ENCODE assay signal across 13 mouse cellular contexts in the genomic region with DNA sequence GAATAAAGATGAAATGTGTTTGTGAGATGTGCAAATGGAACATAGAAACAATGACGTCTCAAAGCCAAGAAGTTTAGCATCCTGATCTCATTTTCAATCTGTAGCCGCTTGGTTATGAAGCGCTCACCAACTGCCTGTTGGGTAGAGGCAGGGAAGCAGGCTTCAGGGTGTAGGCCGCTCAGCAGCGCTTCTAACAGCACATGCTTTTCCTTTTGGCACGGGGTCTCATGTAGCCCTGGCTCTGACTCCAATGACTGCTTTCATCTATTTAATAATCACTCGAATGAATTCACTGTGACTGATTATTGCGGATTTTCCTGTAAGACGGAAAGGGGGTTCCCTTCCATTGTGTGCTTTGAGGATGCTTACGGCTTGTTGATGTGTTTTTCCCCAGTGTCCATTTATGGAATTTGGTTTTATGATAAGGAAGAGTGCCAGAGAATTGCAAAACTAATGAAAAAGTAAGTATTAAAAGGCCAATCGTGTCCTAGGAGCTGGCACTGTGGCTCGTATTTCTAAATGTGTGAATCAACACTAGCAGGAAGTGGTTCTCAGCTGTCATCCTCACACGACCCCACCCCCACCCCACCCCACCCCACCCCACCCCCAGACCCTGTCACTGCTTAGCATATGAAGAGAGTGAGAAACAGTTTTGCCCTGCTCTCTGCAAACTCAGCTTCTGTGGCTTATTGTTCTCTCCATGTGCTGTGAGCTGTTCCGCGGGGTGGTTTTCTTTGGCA. TPM values are rescaled to one million over a fixed set of nuclear protein-coding genes. Genes with fewer than 3 reads are reported as not detected.
DNase-seq lines count a peak whose midpoint lies in the region; ATAC-seq lines count a peak whose summit lies in the region.
"Had no signal": no experiment of that assay in that cellular context is flagged by ENCODE, and none has a peak within 500 bp of the region (broad histone marks: within the 10 kb centered on the region; RNA-seq: fewer than 3 reads in every experiment).

No protein-coding gene starts in this region.

- DNase-seq in heart, adult 11 months, result peak; percentile 91
- DNase-seq in heart, postnatal 10 days, result no peak
- peak; percentile 23 for DNase-seq in lung, postnatal 10 days
- DNase-seq in lung, postnatal 4 days, result no peak
- DNase-seq in naive thymus-derived CD4-positive, alpha-beta T cell, adult 2 months (ENCODE audit: low read depth), result peak; percentile 25
- no peak for DNase-seq in frontal cortex, postnatal 14 days (ENCODE audit: low spot score in 2 of 2)
- DNase-seq: adrenal gland, adult 8-10 months; kidney, postnatal 25 days; retina, postnatal 1 day had no signal

- peaks cover 41% of the 10 kb centered on the region for H3K4me1 ChIP-seq in forebrain, embryonic 15.5 days
- H3K4me1 ChIP-seq: liver, embryonic 15.5 days had no signal

- peak; percentile 89 for ATAC-seq in forebrain, embryonic 15.5 days (replicated peaks)
- no peak for ATAC-seq in erythroid progenitor cell, adult 5-6 weeks (replicated peaks; ENCODE audit: low FRiP score, poor library complexity, severe bottlenecking)

- H3K27ac ChIP-seq in forebrain, embryonic 15.5 days (replicated peaks), result peak overlapping the region; percentile 74
- H3K27ac ChIP-seq: liver, embryonic 15.5 days had no signal

- H3K9ac ChIP-seq in forebrain, embryonic 15.5 days (replicated peaks), result no peak overlapping the region
- H3K9ac ChIP-seq: liver, embryonic 15.5 days had no signal

- intact Hi-C loops in heart, postnatal 10 days (cut with DNase I), result loop anchor here (5.0 kb wide), 1 partner anchor 66 kb away; no protein-coding TSS in a partner anchor

- H3K9me3 ChIP-seq in forebrain, embryonic 15.5 days, result no peaks in the 10 kb centered on the region
- H3K9me3 ChIP-seq: liver, embryonic 15.5 days had no signal

- no peak overlapping the region for H3K4me3 ChIP-seq in forebrain, embryonic 15.5 days
- H3K4me3 ChIP-seq: liver, embryonic 15.5 days had no signal

- peaks cover 23% of the 10 kb centered on the region for H3K36me3 ChIP-seq in forebrain, embryonic 15.5 days

- no peak overlapping the region; the same call in 1 of the 2 replicates for H3K4me2 ChIP-seq in forebrain, embryonic 15.5 days (replicated peaks)
- H3K4me2 ChIP-seq: liver, embryonic 15.5 days had no signal

- no peaks in the 10 kb centered on the region for H3K27me3 ChIP-seq in forebrain, embryonic 15.5 days
- H3K27me3 ChIP-seq: CH12.LX; liver, embryonic 15.5 days had no signal

- WGBS in forebrain, embryonic 15.5 days, result 17% methylated on average over 15 of the region's 15 CpGs

RNA-seq across cellular contexts. Expression of gene Cacna1c, which starts 2.5 kb away (rescaled TPM):
- 100 to 1,000 TPM; 207 to 222 TPM for total RNA-seq in heart, postnatal 10 days (2021)
- polyA plus RNA-seq in forebrain, embryonic 15.5 days (2015; fragmentation: Nextera tagmentation; extraction: Ambion mirVana), result 6.4 and 7.2 TPM in 2 replicates
- 0.72 and 0.84 TPM in 2 replicates for total RNA-seq in erythroid progenitor cell, adult 5-6 weeks (2015; ENCODE audit: low replicate concordance)
- total RNA-seq in erythroid progenitor cell, adult 5-6 weeks (2017; ENCODE audit: low replicate concordance), result 0.23 TPM in 1 of 2 replicates, not detected in the other

RNA-seq across cellular contexts. Expression of gene Dcp1b, which starts 23.7 kb away (rescaled TPM):
- total RNA-seq in heart, postnatal 10 days (2021), result 1 to 10 TPM; 4.2 to 5.3 TPM
- 13.1 and 13.3 TPM in 2 replicates for polyA plus RNA-seq in forebrain, embryonic 15.5 days (2015; fragmentation: Nextera tagmentation; extraction: Ambion mirVana)
- total RNA-seq in erythroid progenitor cell, adult 5-6 weeks (2015; ENCODE audit: low replicate concordance), result 4.2 and 6.5 TPM in 2 replicates
- 2.6 and 4.0 TPM in 2 replicates for total RNA-seq in erythroid progenitor cell, adult 5-6 weeks (2017; ENCODE audit: low replicate concordance)

RNA-seq across cellular contexts. Expression of gene Cacna2d4, which starts 37.6 kb away (rescaled TPM):
- total RNA-seq in heart, postnatal 10 days (2021), result not detected
- 0.11 and 0.37 TPM in 2 replicates for polyA plus RNA-seq in forebrain, embryonic 15.5 days (2015; fragmentation: Nextera tagmentation; extraction: Ambion mirVana)
- total RNA-seq in erythroid progenitor cell, adult 5-6 weeks (2015; ENCODE audit: low replicate concordance), result 0.84 and 1.1 TPM in 2 replicates
- 0.38 TPM in 1 of 2 replicates, not detected in the other for total RNA-seq in erythroid progenitor cell, adult 5-6 weeks (2017; ENCODE audit: low replicate concordance)
- polyA plus RNA-seq: liver, embryonic 15.5 days had no signal

Comparison
In these comparisons a context has a peak if more than half of its experiments do, and no peak if none do; other contexts are left out.
1. DNase-seq: peak in heart, adult 11 months (single experiment), lung, postnatal 10 days (single experiment) and naive thymus-derived CD4-positive, alpha-beta T cell, adult 2 months (single experiment); none in heart, postnatal 10 days (0 of 2), lung, postnatal 4 days (0 of 2) and frontal cortex, postnatal 14 days (0 of 2).
2. RNA of gene Cacna1c, which starts 2.5 kb away (total RNA-seq): 207 to 222 TPM in heart, postnatal 10 days; 0.23 to 0.84 TPM in erythroid progenitor cell, adult 5-6 weeks; every median in the first group is over 100 times any median in the second.